Mouse (Mus musculus): ENCODE measurements at regions not wholly inside any gene's neighbourhood (a gene's known extent, or its start where the extent isn't known, plus 50 kb on each side); places are given as distances from the start of the nearest gene placed in this dataset.

DNA sequence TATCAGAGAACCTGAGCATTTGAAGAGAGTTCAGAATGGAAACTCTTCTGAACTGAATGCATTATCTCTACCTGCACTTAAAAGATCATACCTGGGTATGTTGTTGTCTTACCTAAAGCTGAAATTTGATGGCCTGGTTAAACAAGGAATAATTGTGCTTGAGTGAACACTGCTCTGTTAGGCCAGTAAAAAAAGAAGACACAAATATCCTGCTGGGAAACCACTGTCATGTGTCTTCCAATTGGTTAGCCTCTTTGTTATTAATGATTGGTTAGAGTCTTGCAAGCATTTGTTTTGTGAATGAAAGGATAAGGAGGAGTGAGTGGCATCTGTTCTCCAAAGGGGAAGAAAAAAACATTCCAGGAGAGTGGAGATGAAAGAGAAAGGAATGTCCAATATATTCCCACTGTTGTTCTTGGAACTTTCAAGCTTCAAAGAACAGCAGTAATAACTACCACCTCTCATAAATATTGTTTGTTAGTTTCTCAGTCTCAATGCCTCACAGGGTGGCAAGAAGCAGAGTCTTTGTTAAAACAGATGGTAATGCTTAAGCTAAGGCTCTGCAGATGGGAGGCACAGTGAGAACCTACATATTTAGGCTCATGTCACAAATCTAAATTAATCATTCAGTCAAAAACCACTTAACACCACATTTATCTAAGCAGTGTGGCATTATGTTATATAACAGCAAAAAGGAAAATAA is 165.5 kb downstream of the Dsel start:
- peak; percentile 54; the same call in 1 of the 2 replicates for ATAC-seq
- Histone ChIP-seq H3K4me3 (ENCODE audit: low read length) (no peak overlapping the region), H3K9me3 (ENCODE audit: control insufficient read depth, low read length) (peaks cover 3% of the 10 kb centered on the region; the same call in 1 of the 2 replicates), H3K27ac (ENCODE audit: low read depth, low read length) (no peak overlapping the region), H3K9ac (ENCODE audit: low read depth, low read length) (no peak overlapping the region), H3K27me3 (replicated peaks; ENCODE audit: control insufficient read depth, insufficient read depth, low read length) (no peaks in the 10 kb centered on the region), H3K4me1 (ENCODE audit: control insufficient read depth, insufficient read depth, low read depth, low read length) (no peaks in the 10 kb centered on the region), H3K4me2 (ENCODE audit: low read length) (no peak overlapping the region), H3K36me3 (ENCODE audit: control insufficient read depth, insufficient read depth, low read length) (no peaks in the 10 kb centered on the region)

DNA sequence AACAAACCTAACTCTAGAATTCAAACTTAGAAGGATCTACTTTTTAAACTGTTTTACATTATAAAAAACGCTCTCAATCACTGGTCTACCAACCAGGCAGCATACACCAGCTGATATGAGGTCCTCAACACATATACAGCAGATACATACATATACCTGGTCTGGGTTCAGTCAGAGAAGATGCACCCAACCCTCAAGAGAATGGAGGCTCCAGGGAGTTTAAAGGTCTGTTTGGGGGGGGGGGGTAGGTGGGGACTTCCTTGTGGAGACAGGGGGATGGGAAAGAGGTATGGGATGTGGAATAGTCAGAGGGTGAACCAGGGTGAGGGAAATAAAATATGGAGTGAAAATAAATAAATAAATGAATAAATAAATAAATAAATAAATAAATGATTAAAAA is 203.8 kb downstream of the Dsel start:
- Histone ChIP-seq H3K4me3 (ENCODE audit: low read length) (no peak overlapping the region), H3K4me1 (ENCODE audit: control insufficient read depth, insufficient read depth, low read depth, low read length) (no peaks in the 10 kb centered on the region), H3K9me3 (ENCODE audit: control insufficient read depth, low read length) (no peaks in the 10 kb centered on the region), H3K27ac (ENCODE audit: low read depth, low read length) (no peak overlapping the region), H3K9ac (ENCODE audit: low read depth, low read length) (no peak overlapping the region), H3K36me3 (ENCODE audit: control insufficient read depth, insufficient read depth, low read length) (no peaks in the 10 kb centered on the region), H3K27me3 (replicated peaks; ENCODE audit: control insufficient read depth, insufficient read depth, low read length) (no peaks in the 10 kb centered on the region), H3K4me2 (ENCODE audit: low read length) (no peak overlapping the region)
- no peak for ATAC-seq
- 92% methylated on average over 1 of the region's 1 CpGs for WGBS

DNA sequence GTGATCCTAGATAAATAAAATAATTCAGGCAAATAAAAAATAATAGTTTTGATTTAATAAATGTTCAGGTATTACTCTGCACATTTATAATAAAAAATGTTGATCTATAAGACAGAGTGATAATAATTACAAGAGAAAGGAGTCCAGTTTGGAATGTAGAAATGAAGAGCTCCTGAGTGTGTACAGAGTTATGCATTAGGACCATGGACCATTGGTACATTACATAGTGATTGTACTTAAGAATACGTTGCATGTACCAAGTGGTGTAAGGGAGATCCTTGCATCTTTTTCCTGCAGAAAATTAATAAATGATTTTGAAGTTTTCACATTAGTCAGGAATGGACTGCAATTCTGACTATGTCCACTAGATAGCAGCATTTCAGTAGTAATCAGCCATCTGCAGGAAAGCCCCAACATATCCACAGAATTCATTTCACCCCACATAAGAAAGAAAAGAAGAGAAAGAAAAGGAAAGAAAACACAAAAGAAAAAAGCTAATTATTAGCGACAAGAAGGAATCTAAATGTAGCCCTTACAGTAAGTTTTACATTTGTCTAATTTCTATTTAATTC is 204.5 kb downstream of the Dsel start:
- Histone ChIP-seq H3K27ac (ENCODE audit: low read depth, low read length) (no peak overlapping the region), H3K4me2 (ENCODE audit: low read length) (no peak overlapping the region), H3K9ac (ENCODE audit: low read depth, low read length) (no peak overlapping the region), H3K4me1 (ENCODE audit: control insufficient read depth, insufficient read depth, low read depth, low read length) (no peaks in the 10 kb centered on the region), H3K27me3 (replicated peaks; ENCODE audit: control insufficient read depth, insufficient read depth, low read length) (no peaks in the 10 kb centered on the region), H3K4me3 (ENCODE audit: low read length) (no peak overlapping the region), H3K36me3 (ENCODE audit: control insufficient read depth, insufficient read depth, low read length) (no peaks in the 10 kb centered on the region), H3K9me3 (ENCODE audit: control insufficient read depth, low read length) (no peaks in the 10 kb centered on the region)
- peak; percentile 63; the same call in 1 of the 2 replicates for ATAC-seq
- 6% methylated on average over 2 of the region's 2 CpGs for WGBS

DNA sequence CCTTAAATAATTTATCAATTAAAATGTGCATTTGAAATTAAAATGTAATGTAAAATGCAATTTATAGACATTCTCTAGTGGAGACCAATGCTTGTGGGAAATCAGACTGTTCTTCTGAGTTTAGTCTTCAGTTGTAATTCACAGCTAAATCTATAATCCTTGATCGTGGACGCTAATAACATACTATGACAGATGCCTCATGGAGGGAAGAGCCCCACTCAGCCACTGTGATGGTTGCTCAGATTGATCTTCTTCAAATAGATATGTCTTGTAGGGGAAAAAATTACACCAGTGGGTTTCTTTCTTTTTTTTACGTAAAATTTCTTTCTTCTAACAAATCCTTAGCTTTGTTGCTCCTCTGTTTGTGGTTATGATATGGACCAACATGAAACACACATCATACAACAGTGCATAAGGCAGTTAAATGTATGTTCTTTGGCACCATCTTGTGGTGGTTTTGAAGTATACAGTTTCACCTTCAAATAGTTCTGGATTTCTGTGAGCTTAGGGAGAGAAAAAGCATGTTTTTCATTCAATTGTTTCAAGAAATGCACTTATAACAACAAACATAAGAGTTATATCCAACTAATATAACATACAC is 230.8 kb downstream of the Dsel start:
- H3K36me3 ChIP-seq (ENCODE audit: control insufficient read depth, insufficient read depth, low read length), result no peaks in the 10 kb centered on the region
- no peaks in the 10 kb centered on the region for H3K4me1 ChIP-seq (ENCODE audit: control insufficient read depth, insufficient read depth, low read depth, low read length)
- H3K27ac ChIP-seq (ENCODE audit: low read depth, low read length), result no peak overlapping the region
- no peak overlapping the region for H3K9ac ChIP-seq (ENCODE audit: low read depth, low read length)
- no peak overlapping the region for H3K4me3 ChIP-seq (ENCODE audit: low read length)
- peak; percentile 95 for ATAC-seq
- WGBS, result 51% methylated on average over 3 of the region's 3 CpGs
- H3K27me3 ChIP-seq (replicated peaks; ENCODE audit: control insufficient read depth, insufficient read depth, low read length), result no peaks in the 10 kb centered on the region
- no peak overlapping the region for H3K4me2 ChIP-seq (ENCODE audit: low read length)
- H3K9me3 ChIP-seq (ENCODE audit: control insufficient read depth, low read length), result no peaks in the 10 kb centered on the region
